Mouse (Mus musculus) G1E (cell line): ENCODE results near the gene H6pd. TPM values are rescaled to one million over a fixed set of nuclear protein-coding genes. Genes with fewer than 3 reads are reported as not detected.

ENCODE experiments used
- ATAC-seq: 2 replicates; pipeline ENCODE4 v1.8.0; 2016; ENCODE audit warnings: mild to moderate bottlenecking; ENCODE audit not compliant: insufficient number of reproducible peaks, poor library complexity, low FRiP score, severe bottlenecking; ENCODE audit errors: extremely low read depth
- DNase-seq: peaks from one replicate; pipeline ENCODE4 v3.0.0; 2012; ENCODE audit warnings: low spot score
- H3K27me3 ChIP-seq: 2 replicates; pipeline ENCODE4 v1.6.1; 2012; ENCODE audit warnings: mild to moderate bottlenecking, low read length, inconsistent platforms; ENCODE audit not compliant: insufficient read depth
- H3K36me3 ChIP-seq: replicated peaks from 2 replicates; pipeline ENCODE3; 2012; ENCODE audit warnings: mild to moderate bottlenecking, inconsistent platforms
- H3K4me1 ChIP-seq: 2 replicates; pipeline ENCODE4 v1.6.1; 2012; ENCODE audit warnings: low read depth, low read length, inconsistent platforms, mixed read lengths; ENCODE audit not compliant: insufficient read depth
- H3K4me3 ChIP-seq: 2 replicates; pipeline ENCODE4 v1.5.1; 2012; ENCODE audit warnings: low read depth, mild to moderate bottlenecking, inconsistent platforms, low read length, moderate library complexity, mixed read lengths
- H3K9me3 ChIP-seq: replicated peaks from 2 replicates; pipeline ENCODE4 v1.6.1; 2012; ENCODE audit warnings: inconsistent platforms
- CTCF ChIP-seq: IDR thresholded peaks from 2 replicates; pipeline ENCODE4 v1.5.1; 2012; ENCODE audit warnings: low read depth, low read length, inconsistent platforms, mixed read lengths
- GATA1 ChIP-seq: IDR thresholded peaks from 2 replicates; pipeline ENCODE4 v1.6.1; 2012; ENCODE audit warnings: borderline replicate concordance, low read length, inconsistent platforms, mixed read lengths
- GATA2 ChIP-seq: IDR thresholded peaks from 2 replicates; pipeline ENCODE4 v1.6.1; 2012; ENCODE audit warnings: low read depth, low read length, inconsistent platforms, borderline replicate concordance
- POLR2AphosphoS5 ChIP-seq: IDR thresholded peaks from 2 replicates; pipeline ENCODE4 v1.6.1; 2012; ENCODE audit warnings: low read depth, low read length, inconsistent platforms; ENCODE audit not compliant: insufficient replicate concordance
- TAL1 ChIP-seq: conservative IDR thresholded peaks from 2 replicates; pipeline ENCODE4 v1.6.1; 2012; ENCODE audit warnings: low read depth, low read length, inconsistent platforms, mixed read lengths
- polyA plus RNA-seq: library from polyadenylated mRNA; stranded (reverse); fragments of >175 nt; gene quantifications from 2 replicates; pipeline ENCODE4 v1.2.3, GENCODE M21; 2012
- total RNA-seq, 2 experiments: library from RNA; stranded (forward) in 1 of 2; stranded (reverse) in 1 of 2; fragments of 200-1000 nt in 1 of 2; fragments of >200 nt in 1 of 2; fragmentation: Nextera tagmentation in 1 of 2; gene quantifications; 2 replicates each; pipeline ENCODE4 v1.2.3; 2014 to 2017

Gene H6pd
- total and polyA plus RNA-seq, 3 experiments, result 6.4 to 8.3 (median 7.1) TPM

- Histone ChIP-seq H3K9me3 (no peaks in the 10 kb centered on the region), H3K36me3 (peaks cover 17% of the 10 kb centered on the region), H3K4me3 (no peak overlapping the region; the same call in 1 of the 2 replicates), H3K4me1 (peaks cover 52% of the 10 kb centered on the region), H3K27me3 (no peaks in the 10 kb centered on the region)
- TF ChIP-seq GATA1, result no peak
- TF ChIP-seq GATA2, result no peak
- DNase-seq, result no peak
- no peak for ATAC-seq
Measured at GRCm38 (mm10) chr4:150007444-150007843, 1.4 kb downstream of the H6pd start.

GRCm38 (mm10) chr4:150006991-150007390, 1.8 kb downstream of the H6pd start:
- TF ChIP-seq POLR2AphosphoS5 (no peak), CTCF (no peak), GATA1 (no peak), GATA2 (no peak), TAL1 (no peak)
- DNase-seq, result no peak
- Histone ChIP-seq H3K4me1 (peaks cover 56% of the 10 kb centered on the region), H3K9me3 (no peaks in the 10 kb centered on the region), H3K36me3 (peaks cover 17% of the 10 kb centered on the region), H3K27me3 (no peaks in the 10 kb centered on the region), H3K4me3 (no peak overlapping the region; the same call in 1 of the 2 replicates)
- ATAC-seq, result no peak

DNA sequence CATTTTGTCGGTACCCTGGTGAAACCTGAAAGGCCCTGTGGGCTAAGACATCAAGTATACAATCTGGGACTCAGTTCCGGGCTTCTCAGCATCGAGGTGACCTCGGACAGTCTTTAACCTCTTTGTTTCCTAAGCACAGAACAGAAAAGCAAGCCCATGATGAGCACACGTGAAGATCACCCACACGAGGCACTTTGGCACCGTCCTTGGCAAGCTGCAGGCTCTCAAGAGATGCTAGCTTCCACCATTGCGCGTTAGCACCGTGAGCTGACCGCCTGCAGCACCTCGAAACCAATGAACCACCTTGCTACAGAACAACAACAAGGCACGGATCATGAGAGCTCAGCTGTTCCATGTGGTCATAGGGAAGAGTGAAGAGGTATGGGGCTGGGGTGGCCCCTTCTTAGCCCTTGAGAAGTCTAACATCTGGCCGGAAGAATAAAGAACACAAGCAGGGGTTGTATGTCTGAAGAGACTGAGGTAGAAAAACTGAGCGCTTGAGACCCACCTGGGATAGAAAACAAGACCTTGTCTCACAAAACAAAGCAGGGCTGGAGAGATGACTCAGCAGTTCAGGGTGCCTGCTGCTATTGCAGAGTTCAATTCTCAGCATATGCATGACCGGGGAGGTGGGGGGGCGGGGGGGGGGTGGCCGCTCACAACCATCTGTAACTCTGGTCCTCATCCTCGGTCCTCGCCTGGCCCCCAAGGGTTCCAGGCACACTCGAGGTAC, 2.5 kb downstream of the H6pd start:
- Histone ChIP-seq H3K9me3 (no peaks in the 10 kb centered on the region), H3K27me3 (no peaks in the 10 kb centered on the region), H3K4me1 (peaks cover 58% of the 10 kb centered on the region), H3K4me3 (peak overlapping the region; percentile 16; the same call in 1 of the 2 replicates), H3K36me3 (peaks cover 17% of the 10 kb centered on the region)
- DNase-seq, result no peak
- ATAC-seq, result no peak
- no peak for TF ChIP-seq GATA2
- no peak for TF ChIP-seq TAL1
- TF ChIP-seq GATA1, result no peak
- TF ChIP-seq CTCF, result no peak
- no peak for TF ChIP-seq POLR2AphosphoS5

DNA sequence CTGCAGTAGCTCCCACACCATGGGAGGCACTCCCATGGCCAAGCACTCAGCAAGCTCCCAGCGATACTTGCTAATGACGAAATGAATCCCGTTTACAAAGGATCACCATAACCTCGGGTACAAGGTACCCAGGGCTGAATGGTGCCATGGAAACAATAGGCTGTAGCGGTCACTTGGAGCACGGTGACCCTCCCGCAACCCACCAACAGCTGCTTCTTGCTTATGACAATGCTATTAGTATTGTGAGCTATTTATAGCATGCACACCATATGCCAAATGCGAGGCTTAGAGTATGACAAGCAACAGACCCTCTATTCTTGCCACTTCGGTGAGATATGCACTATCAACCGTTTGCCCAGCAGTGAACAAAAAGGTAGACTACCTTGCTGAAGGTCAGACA, 3.6 kb downstream of the H6pd start:
- Histone ChIP-seq H3K9me3 (no peaks in the 10 kb centered on the region), H3K4me3 (no peak overlapping the region), H3K27me3 (no peaks in the 10 kb centered on the region), H3K36me3 (peaks cover 19% of the 10 kb centered on the region), H3K4me1 (peaks cover 66% of the 10 kb centered on the region)
- ATAC-seq, result no peak
- no peak for DNase-seq
- TF ChIP-seq POLR2AphosphoS5, result no peak
- TF ChIP-seq GATA2, result no peak
- no peak for TF ChIP-seq CTCF
- TF ChIP-seq TAL1, result no peak
- TF ChIP-seq GATA1, result no peak

- H3K4me3 ChIP-seq, result no peak overlapping the region
Measured at GRCm38 (mm10) chr4:150003641-150004040, 5.2 kb downstream of the H6pd start.

GRCm38 (mm10) chr4:150003021-150003580, 5.7 kb downstream of the H6pd start:
- Histone ChIP-seq H3K9me3 (no peaks in the 10 kb centered on the region), H3K36me3 (peaks cover 39% of the 10 kb centered on the region), H3K4me3 (no peak overlapping the region), H3K4me1 (peaks cover 63% of the 10 kb centered on the region), H3K27me3 (no peaks in the 10 kb centered on the region)
- TF ChIP-seq GATA2 (no peak), GATA1 (no peak), CTCF (no peak), TAL1 (no peak), POLR2AphosphoS5 (no peak)
- DNase-seq (no peak), ATAC-seq (no peak)

More at GRCm38 (mm10) chr4:150003641-150004040, 5.2 kb downstream of the H6pd start:
- TF ChIP-seq GATA2 (no peak), TAL1 (no peak), POLR2AphosphoS5 (no peak), GATA1 (no peak), CTCF (no peak)
- Histone ChIP-seq H3K36me3 (peaks cover 34% of the 10 kb centered on the region), H3K27me3 (no peaks in the 10 kb centered on the region), H3K4me1 (peaks cover 63% of the 10 kb centered on the region), H3K9me3 (no peaks in the 10 kb centered on the region)
- DNase-seq (no peak), ATAC-seq (no peak)
